Mouse (Mus musculus) inflammation-experienced regulatory T-cells, adult 6 months (primary cell): ENCODE data around the gene Nell1. TPM values are rescaled to one million over a fixed set of nuclear protein-coding genes. Genes with fewer than 3 reads are reported as not detected.

Experiments
- ATAC-seq: one replicate; pipeline ENCODE4 v1.8.0; 2017
- polyA plus RNA-seq, 3 experiments: library from polyadenylated mRNA; unstranded; fragments of 100-300 nt; shearing (Covaris generic); gene quantifications; one replicate each; pipeline ENCODE4 v1.2.1; 2017

The Nell1 gene
- polyA plus RNA-seq, 3 experiments from 2014 or later = not detected

DNA sequence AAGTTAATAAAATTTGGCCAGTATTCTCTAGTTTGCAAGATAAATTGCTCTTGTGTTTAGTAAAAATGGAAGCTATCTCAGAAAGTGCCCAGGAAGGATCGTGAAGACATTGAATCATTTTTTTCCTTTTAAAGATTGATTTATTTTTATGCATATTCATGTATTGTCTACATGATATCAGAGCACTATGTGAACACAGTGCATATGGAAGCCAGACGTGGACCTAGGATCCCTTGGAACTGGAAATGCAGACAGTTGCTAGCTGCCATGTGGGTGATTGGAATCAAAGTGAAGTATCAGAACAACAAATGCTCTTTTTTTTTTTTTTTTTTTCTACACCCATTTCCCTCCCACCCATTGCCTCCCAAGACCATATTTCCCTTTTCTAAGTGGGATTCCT lies 79.0 kb downstream of the Nell1 start:
- ATAC-seq = no peak

DNA sequence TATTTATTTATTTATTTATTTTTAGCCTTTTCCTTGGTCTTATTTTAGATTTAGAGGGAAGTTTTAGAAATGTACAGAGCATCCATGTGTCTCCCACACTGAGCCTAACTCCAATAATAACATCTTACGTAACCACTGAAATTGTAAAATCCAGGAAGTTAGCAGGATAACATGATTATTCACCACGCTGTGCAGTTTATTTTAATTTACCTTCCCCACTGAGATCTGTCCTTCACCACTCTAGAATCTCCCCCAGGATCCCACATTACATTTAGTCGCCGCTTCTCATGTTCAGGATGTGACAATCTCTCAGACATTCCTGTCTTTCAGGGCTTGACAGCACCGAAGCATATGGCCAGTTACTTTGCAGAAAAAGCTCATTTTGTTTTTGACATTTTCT lies 119.8 kb downstream of the Nell1 start:
- no peak for ATAC-seq

DNA sequence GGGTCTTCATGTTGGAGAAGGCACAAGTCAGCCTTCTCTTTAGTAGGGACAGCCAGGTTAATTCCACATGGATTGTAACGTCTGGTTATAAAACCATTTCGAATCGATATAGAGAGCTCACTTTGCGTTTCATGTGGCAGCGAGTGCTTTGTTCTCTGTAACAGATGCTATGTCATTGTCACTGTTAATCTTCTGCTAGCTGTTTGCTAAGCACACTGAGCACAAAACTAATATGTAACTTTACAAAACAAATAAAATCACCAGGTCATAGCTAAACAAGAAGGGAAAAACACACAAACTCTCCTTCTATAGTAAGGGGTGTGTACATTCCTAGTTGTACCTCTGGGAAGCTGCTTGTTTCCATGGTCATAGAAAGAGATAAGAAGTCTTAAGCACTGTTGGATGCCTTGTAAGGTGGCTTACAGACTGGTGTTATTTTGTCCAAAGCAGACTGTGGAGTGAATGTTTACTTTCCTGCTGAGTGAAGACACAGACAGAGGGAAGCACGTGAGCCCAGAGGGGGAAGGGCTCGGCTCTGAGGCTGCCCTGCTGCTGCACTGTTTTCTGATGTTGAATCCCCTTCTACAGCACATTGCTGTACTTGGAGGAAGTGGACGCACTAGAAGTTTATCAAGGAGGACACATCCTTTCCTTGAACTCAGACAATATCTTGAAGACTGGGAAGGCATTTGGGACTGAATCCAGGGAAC lies 131.1 kb downstream of the Nell1 start:
- ATAC-seq = no peak

DNA sequence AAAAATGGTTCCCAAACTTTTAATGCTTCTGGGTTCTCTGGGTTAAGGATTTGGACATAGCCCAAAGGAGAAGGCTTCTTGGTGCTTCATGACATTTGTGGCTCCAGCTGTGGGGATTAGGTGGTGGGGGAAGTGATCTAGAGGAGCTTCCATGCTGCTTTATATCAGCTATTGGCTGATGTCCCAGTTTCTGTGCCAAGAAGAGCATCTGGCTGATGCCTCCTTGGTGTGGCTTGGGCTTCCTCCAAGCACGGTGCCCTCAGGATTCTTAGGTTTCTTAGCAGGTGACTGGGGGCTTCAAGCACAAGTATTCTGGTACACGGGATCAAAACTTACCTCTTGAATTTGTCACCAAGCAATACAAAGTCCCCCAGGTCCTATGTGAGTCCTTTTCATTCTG lies 132.6 kb downstream of the Nell1 start:
- ATAC-seq = no peak

DNA sequence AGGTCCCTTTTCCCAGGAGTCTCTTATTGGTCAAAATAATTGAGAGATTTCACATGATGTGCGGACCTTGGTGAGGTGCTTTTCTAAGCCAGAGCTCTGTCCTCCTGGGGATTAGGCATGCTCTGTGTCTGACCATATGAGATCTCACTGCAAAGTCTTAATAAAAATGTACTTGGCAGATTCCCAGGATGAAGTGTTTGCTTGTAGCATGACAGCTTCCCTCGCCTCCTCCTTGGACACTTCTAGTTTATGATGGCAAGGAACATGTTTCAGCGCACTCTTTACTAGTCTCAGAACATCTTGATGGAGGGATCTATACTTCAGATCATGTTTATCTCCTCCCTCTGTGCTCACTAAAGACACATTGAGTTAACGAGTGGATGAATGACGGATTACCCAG lies 143.7 kb downstream of the Nell1 start:
- ATAC-seq = no peak

DNA sequence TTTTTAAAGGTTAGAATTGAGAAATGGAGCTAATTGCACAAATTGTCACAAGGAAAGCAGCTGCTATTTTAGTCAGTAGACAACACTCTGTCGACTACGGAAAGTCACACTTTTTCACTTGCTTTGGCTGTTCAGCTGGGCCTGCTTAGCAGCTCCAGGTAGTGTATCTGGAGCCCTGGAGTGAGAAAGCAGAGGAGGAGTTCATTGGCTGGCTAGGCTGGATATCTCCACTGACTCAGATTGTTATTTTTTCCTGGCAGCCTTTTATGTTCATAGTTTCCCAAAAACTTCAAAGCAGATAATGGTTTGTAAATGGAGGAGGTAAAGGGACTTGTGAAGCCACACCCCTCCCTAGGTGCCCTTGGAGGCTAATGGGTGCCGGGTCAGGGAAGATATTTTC lies 163.0 kb downstream of the Nell1 start:
- no peak for ATAC-seq

DNA sequence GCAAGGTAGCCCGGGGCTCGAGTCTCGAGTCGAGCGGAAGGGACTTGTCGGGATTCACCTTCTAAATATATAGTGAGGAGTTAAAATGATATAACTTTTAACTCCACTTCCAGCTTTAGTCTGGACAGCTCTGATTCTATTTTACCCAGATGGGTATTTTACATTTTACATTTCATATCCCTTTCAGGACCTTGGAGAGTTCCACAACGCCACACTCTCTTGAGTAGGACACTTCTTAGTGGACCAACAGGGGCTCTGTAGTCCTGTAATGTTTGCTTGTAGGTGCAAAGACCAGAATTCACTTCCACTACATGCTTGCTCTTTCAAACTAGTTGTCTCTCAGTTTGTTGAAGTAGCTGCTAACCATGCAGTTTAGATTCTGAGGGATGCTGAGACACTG lies 174.7 kb downstream of the Nell1 start:
- ATAC-seq = no peak

DNA sequence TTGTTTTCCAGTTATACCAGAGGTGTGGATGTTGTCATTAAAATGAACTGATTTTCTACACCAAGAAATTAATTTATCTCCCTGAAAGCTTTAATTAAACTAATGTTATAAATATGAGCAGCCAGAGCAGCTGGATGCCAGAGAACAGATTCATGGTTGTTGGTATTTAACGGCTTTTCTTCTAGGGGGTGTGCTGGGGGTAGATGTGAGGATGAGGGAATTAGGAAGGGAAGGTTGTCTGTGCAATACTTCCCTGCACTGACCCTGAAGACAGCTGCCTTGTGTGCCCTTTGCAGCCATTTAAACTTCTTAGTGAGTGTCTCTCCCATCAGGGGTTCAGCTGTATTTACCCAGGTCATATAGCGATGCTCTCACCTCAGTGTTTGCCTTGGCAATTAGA lies 176.2 kb downstream of the Nell1 start:
- no peak for ATAC-seq

DNA sequence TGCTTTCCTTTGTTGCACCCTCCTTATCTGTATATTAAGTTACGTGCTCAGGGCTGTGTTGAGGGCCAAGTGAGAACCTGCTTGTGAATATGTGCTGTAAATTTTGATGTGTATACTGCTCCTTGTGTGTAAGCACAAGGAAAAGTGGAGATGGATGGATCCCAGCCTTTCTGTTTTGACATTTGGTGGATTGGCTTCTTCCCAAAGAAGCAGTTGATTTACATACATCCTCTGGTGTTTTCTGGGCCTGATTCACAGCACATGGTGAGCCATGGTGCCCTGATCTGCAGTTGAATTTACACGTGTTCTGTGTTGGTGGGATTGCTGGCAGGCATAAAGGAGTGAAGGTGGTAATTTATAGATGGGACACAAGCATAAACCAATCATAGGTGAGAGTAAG lies 179.0 kb downstream of the Nell1 start:
- ATAC-seq = no peak

DNA sequence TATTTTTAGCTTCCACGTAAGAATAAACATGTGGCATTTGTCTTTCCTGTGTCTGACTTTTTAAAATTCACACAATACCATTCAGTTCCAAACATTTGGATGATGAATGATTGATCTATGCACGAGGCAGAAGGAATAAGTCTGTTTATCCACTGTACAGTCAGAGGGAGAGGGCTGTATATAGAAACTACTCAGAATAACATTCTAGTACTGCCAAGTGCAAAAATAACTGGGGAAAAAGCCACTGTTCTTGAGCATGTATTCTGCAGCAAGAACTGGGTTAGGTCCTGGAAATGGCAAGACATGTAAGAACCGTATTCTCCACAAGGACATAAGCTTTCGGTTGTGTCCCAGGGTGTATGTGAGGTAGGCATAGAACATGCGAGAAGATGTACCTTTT lies 187.9 kb downstream of the Nell1 start:
- no peak for ATAC-seq

DNA sequence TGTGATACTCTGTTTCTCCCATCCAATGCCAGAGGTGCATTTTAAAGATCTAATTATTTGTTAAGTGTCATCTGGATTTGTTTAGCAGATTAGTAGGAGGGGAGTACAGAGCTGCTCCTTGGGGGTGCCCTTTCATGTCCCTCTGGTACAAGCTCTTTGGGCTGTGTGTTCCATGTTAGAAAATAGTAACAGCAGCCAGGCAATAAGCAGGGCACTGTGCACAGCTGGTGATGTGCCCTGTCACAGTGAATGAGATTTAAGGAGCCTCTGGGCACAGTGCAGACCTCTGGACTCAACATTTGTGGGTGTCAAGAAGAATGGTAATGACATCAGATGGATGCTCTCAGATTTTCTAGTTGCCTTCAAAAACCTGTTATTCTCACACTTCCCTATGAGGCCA lies 194.1 kb downstream of the Nell1 start:
- no peak for ATAC-seq

DNA sequence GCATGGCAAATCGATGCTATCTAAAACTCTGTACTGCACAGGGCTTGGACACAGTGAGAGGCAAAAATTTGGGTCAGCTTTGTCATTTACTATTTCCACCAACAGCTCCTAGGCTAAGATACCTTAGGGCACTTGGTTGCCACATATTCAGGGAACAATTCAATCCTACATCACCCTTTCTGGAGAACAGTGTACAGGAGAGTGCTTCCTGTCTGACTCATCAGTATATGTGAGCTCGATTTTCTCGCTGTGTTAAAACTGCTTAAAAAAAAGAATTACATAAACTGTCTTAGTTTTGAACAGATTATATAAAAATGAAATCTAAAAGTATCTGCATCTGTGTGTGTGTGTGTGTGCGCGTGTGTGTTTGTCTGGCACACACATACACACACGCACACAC lies 211.6 kb downstream of the Nell1 start:
- ATAC-seq = no peak

DNA sequence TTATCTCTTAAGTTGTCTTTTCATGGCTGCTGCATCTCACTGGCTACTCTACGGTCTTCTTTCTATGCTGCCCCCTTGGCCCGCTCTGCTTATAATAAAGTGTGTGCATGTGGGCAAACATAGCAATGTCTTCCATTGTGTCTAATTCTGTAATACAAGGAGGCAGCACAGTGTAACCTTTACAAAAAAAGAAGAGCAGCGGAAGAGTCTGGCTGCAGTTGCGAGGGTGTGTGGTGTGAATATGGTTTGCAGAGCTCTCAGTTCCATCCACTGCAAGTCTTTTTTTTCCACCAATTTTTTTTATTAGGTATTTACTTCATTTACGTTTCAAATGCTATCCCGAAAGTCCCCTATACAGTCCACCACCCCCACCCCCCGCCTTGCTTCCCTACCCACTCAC lies 219.3 kb downstream of the Nell1 start:
- ATAC-seq = no peak

DNA sequence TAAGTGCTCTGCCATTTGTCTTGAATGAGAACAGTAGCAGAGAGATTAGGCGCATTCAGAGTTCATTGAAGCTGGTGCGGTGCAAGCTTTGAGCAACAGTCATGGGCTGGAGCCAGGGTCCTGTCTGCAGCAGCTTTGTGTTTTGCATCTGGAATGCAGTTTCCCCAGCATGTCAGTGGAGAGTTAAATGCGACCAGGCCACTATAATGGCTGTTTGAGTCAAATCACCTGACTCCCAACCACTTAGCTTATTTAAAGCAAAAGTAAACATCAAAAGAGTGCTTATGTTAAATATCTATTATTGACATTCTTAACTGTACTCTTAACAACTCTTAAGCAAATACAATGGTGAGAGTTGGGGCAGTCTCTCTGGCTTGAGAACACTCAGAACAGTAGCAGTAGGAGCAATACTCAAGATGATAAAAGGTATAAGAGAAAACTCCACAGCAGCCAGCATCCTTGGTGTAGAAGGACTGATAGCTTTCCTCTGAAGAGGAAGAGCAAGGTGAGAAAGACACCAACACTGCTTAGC lies 220.5 kb downstream of the Nell1 start:
- ATAC-seq = no peak

DNA sequence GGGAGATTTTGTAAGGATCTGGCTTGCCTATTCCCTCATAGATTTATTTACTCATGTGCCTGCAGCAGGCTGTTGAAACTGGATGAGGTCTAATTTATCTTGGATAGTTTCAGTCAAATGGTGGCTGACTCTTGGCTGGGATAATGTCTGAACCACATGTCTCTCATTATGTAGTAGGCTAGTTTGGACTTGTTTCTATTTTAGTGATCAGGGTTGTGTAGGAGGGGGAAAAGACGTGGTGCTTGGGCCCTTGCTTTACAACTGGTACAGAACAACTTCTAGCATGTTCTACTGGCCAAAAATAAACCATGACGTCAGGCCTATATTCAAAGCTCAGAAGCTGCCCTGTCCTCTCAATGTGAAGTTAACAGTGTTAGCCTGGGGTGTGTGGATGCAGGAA lies 230.6 kb downstream of the Nell1 start:
- no peak for ATAC-seq

DNA sequence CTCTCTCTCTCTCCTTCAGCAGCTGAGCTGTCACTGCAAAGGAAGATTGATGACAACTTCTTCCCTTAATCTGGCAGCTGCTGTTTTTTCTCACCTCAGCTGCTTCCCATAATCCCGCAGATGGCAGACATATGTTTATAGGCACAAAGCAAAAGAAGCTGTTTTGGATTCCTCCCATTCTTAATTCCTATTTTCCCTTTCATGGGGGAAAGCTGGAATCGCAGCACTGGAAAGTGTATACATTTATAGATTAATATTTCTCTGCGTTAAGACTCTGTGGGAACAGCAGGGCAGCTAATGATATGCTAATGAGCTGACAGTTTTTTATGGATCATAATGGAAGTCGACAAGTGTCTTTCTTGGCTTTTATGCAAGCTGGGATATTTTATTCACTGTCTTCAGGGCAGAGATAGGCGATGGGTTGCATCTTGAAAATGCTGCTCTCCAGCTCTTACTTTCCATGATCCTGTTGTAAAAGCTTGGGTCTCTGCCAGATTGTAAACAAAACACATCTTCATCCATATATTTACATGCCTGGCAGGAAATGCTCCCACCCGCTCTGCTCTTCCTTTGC lies 236.1 kb downstream of the Nell1 start:
- no peak for ATAC-seq

DNA sequence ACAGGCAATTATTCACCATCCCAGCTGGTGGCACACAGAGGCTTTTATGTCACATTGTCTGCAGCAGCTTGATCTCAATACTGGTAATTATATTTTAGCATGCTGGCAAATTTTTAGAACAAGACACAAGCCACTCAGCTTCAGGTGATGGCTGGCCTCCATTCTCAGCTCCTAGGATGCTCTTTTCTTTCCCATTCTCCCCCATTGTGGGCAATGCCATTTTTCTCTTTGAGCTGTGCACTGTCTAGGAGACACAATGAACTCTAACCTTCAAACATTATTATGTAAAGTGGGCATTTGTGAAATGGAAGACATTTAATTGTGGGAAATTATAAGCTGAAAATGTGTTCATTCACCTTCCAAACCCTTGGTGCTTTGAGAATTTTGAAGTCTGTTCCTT lies 247.2 kb downstream of the Nell1 start:
- ATAC-seq = no peak

DNA sequence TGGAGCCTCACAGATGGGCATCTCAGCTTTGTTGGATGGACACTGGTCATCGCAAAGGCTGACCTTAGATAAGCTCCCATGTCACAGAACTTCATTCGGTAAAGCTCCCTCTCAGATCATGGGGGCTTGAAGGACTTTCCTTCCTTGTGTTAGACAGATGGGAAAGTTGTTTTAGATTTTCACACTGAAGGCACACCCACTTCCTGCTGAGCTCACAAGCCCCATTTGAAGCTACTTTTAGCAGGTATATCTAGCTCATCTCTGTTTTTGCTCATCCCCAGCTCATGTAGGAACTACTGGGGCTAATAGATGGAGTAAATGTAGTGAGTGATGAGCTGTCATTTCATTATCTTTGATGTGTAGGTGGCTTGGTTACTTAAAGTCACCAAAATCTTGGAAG lies 252.0 kb downstream of the Nell1 start:
- ATAC-seq = no peak

DNA sequence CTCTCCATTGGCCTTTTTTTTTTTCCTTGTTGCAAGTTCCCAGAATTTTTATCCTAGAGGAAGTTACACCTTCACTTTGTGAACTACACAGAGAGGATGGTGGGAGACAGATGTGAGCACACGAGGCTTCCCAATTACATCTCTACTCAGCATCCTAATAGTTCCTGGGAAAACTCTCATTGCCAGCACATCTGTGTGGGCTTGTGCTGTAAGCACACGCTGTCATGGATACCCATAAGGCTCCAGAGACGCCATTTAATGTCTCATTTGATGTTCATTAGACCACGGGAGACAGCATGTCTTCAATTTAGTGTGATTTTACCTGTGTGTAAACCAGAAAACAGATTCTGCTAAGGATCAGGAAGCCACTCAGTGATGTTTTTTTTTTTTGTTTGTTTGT lies 253.6 kb downstream of the Nell1 start:
- ATAC-seq = no peak

DNA sequence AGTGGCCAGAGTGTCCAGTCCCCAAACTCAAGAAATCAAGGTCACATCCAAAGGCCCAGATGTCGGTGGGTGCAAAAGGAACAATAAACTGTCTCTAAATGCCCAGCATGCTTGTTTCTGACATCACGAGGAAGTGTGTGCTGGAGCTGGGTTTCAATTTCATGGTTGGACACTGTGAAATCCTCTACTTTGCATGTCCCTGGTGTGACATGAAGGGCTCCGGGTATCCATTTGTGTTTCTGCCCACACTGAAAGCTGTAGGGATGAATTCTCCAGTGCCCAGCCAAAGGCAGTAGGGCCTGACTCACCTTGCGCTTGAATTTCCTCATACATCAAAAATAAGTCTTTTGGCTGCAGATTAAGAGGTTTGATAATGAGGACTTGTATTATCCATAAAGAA lies 266.5 kb downstream of the Nell1 start:
- no peak for ATAC-seq

DNA sequence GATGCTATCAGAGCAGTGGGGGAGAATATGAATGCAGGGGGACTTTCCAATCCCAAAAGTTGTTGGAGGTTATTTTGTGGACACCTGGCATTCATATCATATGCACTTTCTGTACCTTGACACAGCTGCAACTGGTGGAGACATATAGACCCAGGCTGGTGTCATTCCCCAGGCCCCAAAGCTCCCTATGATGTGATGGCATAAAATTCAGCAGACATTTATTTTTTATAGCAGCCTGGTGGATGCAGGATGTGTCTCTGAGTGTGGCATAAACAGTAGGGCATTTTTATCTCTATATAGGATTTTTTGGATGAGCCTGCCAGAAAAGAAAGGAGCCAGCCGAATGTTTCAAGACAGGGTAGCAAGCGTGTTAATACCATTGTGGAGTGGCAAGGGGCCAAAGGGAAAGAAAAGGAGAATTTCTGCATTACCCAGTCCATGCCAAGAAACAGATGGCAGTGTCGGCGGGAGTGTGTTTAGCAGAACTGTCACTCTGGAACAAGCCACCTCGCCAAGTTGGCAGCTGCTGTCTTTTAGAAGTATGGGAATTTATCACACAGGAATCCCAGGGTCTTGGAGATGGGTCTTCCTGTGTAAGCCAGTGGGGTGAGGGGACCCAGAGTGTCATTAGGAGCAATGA lies 267.1 kb downstream of the Nell1 start:
- ATAC-seq = no peak

DNA sequence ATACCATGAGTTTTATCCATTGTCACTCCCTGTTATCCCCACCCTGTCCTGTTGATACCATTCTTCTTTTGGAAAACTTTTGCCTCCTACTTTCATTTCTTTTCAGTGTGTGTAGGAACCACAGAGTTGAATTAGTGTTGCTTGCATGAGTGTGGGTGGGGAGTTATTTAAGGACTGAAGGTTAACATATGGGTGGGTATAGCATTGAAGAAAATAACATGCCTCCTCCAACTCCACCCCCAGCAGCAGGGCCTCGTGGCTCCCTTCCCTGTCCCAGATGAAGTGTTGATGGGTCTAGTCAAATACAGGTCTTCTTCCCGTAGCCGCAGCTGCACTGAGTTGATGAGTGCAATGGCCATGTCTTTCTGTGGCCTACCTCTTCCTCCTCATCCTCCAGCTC lies 278.5 kb downstream of the Nell1 start:
- ATAC-seq = no peak

DNA sequence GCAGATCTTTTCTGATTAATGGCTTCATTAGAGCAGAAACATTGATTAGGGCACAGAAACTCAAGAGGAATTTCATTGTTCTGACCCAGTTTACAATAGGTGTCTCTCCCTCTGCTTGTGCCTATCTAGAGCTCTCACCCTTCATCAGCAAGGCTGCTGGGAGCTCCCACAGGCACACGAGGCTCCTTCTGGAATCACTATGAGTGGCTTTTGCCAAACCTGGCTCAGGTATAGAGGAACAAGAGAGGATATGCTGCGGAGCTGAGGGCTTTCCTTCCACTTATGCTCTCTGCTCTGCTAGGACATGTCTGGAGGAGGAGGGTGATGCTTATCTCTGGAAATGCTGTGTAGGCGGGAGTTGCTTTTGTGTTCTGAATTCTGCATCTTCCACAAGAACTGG lies 285.4 kb downstream of the Nell1 start:
- no peak for ATAC-seq

DNA sequence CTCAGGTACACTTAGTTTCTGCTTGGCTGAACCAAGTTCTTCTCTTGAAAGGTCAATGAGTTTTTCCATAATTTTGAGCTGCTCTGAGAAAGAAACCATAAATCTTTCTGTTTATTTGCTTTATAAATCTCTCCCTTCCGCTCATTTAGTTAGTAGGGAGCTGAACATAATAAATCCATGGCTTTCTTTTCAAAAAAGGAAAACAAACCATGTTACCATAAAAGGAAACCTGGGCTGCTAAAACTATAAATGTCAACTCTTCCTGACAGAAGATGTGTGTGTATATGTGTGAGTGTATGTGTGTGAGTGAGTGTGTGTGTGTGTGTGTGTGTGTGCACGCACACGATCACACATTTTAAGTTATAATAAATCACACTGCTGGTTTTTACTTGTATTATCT lies 320.8 kb downstream of the Nell1 start:
- no peak for ATAC-seq
